Mouse (Mus musculus): ENCODE results near the gene Mark4.

Mark4 gene

DNA sequence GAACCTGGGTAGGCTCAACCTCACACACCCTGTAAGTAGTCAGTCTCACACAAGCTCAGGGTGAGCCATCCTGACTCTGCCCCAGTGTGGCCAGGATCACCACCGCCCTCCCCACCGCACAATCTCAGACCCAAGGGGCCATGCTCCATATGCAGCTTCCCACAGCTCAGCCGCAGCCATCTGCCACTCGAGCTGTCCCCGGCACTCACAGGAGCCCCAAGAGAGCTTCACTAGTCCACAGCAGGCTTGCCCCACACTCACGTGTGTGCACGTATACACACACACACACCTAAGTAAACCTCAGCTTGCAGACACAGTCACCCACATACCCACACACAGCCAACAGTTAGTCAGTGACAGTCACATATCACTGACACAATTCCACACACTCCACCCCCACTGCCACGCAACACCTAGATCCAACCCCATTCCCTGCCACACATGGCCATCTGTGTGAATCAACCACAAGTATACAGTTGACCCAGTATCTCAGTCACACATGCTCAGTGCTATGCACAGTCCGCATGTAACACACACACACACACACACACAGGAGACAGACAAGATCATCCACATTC is 56.0 kb downstream of the Mark4 start:
- no peak for DNase-seq (ENCODE audit: low read depth, low spot score)

DNA sequence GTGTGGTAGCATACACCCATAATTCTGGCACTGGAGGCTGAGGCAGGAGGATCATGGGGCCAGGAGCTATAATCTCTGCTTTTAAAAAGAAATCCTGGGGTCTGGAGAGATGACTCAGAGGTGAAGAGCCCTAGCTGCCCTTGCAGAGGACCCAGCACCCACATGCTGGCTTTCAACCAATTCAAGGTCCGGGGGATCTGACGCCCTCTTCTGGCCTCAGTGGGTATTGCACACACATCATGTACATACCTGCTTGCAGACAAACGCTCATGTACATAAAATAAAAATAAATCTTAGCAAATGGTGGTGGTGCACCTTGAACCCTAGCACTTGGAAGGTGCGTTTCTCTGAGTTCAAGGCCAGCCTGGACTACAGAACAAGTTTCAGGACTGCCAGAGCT is 57.7 kb downstream of the Mark4 start:
- no peak for DNase-seq (ENCODE audit: low read depth, low spot score)

DNA sequence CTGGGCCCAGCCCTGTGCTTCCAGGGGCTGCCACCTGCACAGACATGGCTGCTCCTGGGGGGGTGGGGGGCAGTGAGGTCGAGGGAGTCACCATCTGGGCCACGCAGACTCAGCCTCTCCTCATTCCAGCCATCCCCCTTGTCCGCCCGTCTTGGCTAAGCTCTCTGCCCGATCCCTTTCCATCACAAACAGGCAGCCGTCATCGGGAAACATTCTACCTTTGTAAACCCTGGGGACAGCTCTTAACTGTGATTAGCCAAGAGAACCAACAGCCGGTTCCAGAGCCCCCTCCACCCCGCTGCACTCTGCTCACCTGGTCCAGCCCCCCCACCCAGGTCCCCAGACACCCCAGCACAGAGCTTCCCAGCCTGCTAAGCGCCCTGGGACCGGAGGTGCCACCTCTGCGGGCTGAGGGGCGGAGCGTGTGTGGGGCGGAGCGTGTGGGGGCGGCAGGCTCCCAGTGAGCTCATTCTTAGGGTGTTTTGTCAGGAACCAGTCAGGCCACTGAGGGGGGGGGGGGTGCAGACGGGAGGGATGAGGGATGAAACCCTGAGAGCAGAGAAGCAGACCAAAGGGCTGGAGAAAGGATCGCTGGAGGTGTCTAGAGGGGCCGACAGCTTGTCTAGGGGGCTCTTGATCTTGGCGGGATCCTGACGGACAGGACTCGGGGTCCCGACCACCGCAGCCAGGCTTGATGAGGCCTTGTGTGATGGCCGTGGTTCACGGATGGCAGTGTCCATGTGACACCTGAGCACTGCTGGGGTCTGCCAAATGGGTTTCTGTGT is 58.9 kb downstream of the Mark4 start:
- DNase-seq (ENCODE audit: low read depth, low spot score), result peak; percentile 62

DNA sequence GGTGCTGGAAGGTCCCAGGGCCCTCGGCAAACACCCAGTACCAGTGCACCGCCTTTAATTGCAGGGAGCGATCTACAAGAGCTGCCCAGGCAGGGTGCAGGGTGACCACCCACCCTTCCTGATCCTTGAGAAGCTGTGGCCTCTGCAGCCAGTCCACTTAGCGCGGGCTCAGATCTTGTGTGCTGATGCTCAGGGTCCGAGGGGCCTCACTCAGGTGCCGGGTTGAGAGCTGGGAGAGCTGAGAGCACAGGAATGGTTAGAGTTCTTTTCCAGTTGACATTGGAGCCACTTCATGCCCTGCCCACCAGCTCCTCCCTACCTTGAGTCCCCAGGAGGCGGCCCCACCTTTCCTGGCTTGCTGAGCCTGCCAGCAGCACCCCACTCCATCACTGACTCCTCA is 64.1 kb downstream of the Mark4 start:
- no peak for DNase-seq (ENCODE audit: low read depth, low spot score)

DNA sequence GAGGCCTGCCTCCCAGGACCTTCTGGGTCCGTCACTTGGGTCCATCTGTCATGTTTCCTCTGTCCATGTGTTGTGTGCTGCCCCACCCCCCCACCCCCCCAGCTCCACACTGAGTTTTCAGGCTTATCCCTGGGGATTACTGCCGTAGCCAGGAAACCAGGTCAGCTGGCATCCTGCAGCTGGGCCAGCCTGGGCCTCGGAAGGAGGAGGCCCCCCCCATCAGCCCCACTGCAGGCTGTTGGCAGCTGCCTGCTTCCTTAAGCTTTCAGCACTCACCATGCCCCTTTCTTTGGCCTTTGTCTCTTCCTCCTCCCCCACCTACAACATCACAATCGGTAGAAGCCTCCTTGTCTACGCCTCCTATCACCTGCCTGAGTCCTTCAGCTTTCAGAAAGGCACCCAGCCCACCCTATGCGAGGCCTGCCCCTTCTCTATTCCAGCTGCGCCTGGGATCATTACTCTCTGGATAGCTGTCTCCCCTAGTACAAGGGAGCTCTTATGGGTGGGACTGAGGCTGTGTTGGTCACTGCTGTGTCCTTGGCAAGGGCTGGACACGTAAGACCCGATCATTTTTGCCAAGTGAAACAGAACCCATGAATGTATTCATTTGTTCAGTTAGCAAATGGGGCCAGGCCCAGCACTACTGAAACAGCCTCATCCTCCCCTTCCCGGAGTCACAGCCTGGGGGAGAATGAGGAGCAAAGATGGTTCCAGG is 69.8 kb downstream of the Mark4 start:
- DNase-seq (ENCODE audit: low read depth, low spot score), result no peak

DNA sequence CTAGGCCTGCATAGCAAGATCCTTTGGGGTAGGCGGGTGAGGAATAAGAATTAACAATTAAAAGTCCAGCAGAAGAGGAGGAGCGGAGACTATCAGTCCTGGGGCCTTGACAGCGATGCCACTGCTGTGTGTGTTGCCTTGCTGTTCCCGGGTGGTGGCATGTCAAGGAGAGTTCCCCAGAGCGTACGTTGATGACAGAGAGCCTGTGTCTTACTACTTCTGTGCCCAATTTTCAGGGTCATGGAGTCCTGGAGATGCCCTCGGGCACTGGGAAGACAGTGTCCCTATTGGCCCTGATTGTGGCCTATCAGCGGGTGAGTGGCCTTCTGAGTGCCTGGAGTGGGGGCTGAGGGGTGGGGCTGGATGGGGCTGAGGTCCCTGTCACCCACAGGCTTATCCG is 74.9 kb downstream of the Mark4 start:
- no peak for DNase-seq (ENCODE audit: low read depth, low spot score)

DNA sequence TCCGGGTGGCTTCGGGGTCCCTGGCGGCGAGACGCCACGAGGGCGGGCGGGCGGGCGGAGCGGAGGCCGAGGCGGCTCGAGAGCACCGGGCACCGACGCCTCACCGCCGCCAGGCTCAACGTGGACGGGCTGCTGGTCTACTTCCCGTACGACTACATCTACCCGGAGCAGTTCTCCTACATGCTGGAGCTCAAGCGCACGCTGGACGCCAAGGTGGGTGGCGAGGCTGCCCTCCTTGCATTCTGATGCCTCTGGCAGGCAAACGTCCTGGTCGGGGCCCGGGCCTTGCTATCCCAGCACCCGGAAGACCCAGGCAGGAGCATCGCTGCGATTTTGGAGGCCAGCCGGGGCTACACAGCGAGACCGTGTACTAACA is 76.5 kb downstream of the Mark4 start:
- no peak for DNase-seq (ENCODE audit: low read depth, low spot score)

DNA sequence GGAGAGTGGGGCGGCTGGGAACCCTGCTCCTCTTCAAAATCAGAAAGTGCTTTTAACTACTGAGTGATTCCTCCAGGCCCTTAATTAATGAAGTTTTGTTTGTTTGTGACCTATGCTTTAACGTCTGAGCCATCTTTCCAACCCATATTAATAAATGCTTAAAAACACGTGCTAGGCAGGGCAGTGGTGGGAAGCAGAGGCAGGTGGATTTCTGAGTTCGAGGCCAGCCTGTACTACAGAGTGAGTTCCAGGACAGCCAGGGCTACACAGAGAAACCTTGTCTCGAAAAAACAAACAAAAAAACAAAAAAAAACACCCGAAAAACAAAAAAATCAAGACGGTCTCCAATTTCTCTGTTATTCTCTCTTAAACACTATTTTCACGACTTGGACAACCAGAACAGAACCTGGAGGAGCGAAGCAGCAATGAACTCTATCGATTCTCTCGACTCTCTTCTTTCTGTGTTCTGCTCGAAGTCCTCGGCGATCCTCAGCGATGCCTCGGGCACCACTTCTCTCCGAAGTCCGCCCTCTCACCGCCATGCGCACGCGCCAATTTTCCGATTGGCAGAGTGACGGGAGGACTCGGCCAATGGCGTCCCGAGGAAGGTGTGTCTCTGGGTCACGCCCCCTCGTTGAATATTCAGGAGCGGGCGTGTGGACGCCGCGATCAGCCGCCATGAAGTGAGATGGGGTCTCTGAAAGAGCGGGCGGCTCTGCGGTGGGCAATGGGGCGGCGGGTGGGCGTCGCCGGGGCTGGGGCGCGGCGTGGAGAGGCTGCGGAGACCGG is 77.0 kb downstream of the Mark4 start, which contains the start of gene Ercc2:
TSS of gene Ercc2 (plus strand) at position 634 of the 789 bp plus-strand sequence.
- peak; percentile 99 for DNase-seq (ENCODE audit: low read depth, low spot score)

DNA sequence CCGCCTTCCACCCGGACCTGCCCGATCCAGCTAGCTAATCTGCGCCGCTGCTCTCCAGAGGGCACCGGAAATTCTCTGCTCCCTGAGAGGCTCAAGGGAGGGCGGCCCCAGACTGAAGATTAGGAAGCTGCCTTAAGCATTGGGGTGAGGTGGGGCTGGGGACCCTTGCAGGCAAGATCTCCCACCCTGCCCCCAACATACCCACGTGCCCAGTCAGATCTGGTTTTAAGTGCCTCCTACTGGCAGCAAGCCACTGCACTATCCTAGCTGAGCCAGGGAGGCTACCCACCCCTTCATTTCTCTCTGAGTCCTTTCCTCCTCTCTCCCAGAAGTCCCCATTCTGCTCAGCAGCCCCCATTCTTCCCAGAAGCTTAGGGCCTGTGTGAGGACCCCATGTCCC is 80.6 kb downstream of the Mark4 start:
- DNase-seq (ENCODE audit: low read depth, low spot score), result no peak

DNA sequence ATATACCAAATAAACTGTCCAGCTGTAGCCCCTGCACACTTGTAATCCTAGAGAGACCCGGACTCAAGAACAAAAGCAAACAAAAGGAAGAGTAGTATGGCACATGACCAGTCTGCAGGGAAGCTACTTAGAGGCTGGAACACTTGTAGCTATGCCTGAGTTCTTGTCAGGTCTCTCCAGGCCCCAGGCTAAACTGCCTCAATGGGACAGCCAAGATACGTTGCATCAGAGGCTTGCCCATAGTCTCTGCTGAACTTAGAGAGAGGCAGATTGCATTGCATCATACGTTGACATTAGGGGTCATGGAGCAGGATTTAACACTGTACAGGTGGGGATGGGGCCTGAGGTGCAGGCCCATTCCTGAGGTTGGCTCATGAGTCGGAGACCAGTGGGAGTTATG is 82.6 kb downstream of the Mark4 start:
- no peak for DNase-seq (ENCODE audit: low read depth, low spot score)

DNA sequence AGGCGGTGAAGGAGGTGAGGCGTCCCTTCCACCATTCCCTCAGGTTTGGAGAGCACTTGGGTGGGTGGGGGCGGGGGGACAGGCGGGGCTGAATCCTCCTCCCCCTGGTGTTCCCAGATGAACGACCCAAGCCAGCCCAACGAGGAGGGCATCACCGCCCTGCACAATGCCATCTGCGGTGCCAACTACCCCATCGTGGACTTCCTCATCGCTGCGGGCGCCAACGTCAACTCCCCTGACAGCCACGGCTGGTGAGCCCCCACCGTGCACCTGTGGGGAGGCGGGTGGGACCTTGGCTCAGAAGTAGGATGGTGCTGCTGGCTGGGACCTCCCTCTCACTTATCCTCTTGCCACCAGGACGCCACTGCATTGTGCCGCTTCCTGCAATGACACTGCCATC is 83.3 kb downstream of the Mark4 start:
- no peak for DNase-seq (ENCODE audit: low read depth, low spot score)

Data from A20 (cell line).